Mouse (Mus musculus): ENCODE data around the gene Ece1. TPM values are rescaled to one million over a fixed set of nuclear protein-coding genes. Genes with fewer than 3 reads are reported as not detected.

Ece1 gene
- total RNA-seq, 2 experiments from 2014 or later, result 0.68 to 2.3 TPM

- no peak for ATAC-seq (replicated peaks; ENCODE audit: low FRiP score, poor library complexity, severe bottlenecking)
Observed at GRCm38 (mm10) chr4:137909471-137909870, 47.4 kb downstream of the Ece1 start.

- 0 out of 2 replicates have a peak, but pooled peaks have one; percentile 36 for ATAC-seq (replicated peaks; ENCODE audit: low FRiP score, poor library complexity, severe bottlenecking)
Observed at GRCm38 (mm10) chr4:137910382-137911009, 48.5 kb downstream of the Ece1 start.

GRCm38 (mm10) chr4:137911657-137912056 lies 49.6 kb downstream of the Ece1 start:
- no peak for ATAC-seq (replicated peaks; ENCODE audit: low FRiP score, poor library complexity, severe bottlenecking)

GRCm38 (mm10) chr4:137912768-137913305 lies 50.8 kb downstream of the Ece1 start:
- ATAC-seq (replicated peaks; ENCODE audit: low FRiP score, poor library complexity, severe bottlenecking), result no peak

- ATAC-seq (replicated peaks; ENCODE audit: low FRiP score, poor library complexity, severe bottlenecking), result 0 out of 2 replicates have a peak, but pooled peaks have one; percentile 45
Observed at GRCm38 (mm10) chr4:137913321-137914057, 51.5 kb downstream of the Ece1 start.

GRCm38 (mm10) chr4:137917591-137917990 lies 55.6 kb downstream of the Ece1 start:
- ATAC-seq (replicated peaks; ENCODE audit: low FRiP score, poor library complexity, severe bottlenecking), result no peak

GRCm38 (mm10) chr4:137918559-137918958 lies 56.5 kb downstream of the Ece1 start:
- no peak for ATAC-seq (replicated peaks; ENCODE audit: low FRiP score, poor library complexity, severe bottlenecking)

- no peak for ATAC-seq (replicated peaks; ENCODE audit: low FRiP score, poor library complexity, severe bottlenecking)
Observed at GRCm38 (mm10) chr4:137919116-137919515, 57.1 kb downstream of the Ece1 start.

- ATAC-seq (replicated peaks; ENCODE audit: low FRiP score, poor library complexity, severe bottlenecking), result no peak
Observed at GRCm38 (mm10) chr4:137920005-137920404, 58.0 kb downstream of the Ece1 start.

- ATAC-seq (replicated peaks; ENCODE audit: low FRiP score, poor library complexity, severe bottlenecking), result no peak
Observed at GRCm38 (mm10) chr4:137920500-137920961, 58.5 kb downstream of the Ece1 start.

GRCm38 (mm10) chr4:137921510-137921909 lies 59.5 kb downstream of the Ece1 start:
- no peak for ATAC-seq (replicated peaks; ENCODE audit: low FRiP score, poor library complexity, severe bottlenecking)

GRCm38 (mm10) chr4:137923052-137923451 lies 61.0 kb downstream of the Ece1 start:
- ATAC-seq (replicated peaks; ENCODE audit: low FRiP score, poor library complexity, severe bottlenecking), result no peak

GRCm38 (mm10) chr4:137925176-137925575 lies 63.1 kb downstream of the Ece1 start:
- ATAC-seq (replicated peaks; ENCODE audit: low FRiP score, poor library complexity, severe bottlenecking), result no peak

- ATAC-seq (replicated peaks; ENCODE audit: low FRiP score, poor library complexity, severe bottlenecking), result no peak
Observed at GRCm38 (mm10) chr4:137926161-137926560, 64.1 kb downstream of the Ece1 start.

GRCm38 (mm10) chr4:137927136-137927535 lies 65.1 kb downstream of the Ece1 start:
- no peak for ATAC-seq (replicated peaks; ENCODE audit: low FRiP score, poor library complexity, severe bottlenecking)

GRCm38 (mm10) chr4:137927741-137928535 lies 65.9 kb downstream of the Ece1 start:
- no peak for ATAC-seq (replicated peaks; ENCODE audit: low FRiP score, poor library complexity, severe bottlenecking)

- no peak for ATAC-seq (replicated peaks; ENCODE audit: low FRiP score, poor library complexity, severe bottlenecking)
Observed at GRCm38 (mm10) chr4:137928813-137929212, 66.8 kb downstream of the Ece1 start.

- ATAC-seq (replicated peaks; ENCODE audit: low FRiP score, poor library complexity, severe bottlenecking), result no peak
Observed at GRCm38 (mm10) chr4:137929341-137930016, 67.4 kb downstream of the Ece1 start.

GRCm38 (mm10) chr4:137930500-137931008 lies 68.5 kb downstream of the Ece1 start:
- ATAC-seq (replicated peaks; ENCODE audit: low FRiP score, poor library complexity, severe bottlenecking), result no peak

Data from erythroblast, adult 5-6 weeks (primary cell).